In the genomic region with DNA sequence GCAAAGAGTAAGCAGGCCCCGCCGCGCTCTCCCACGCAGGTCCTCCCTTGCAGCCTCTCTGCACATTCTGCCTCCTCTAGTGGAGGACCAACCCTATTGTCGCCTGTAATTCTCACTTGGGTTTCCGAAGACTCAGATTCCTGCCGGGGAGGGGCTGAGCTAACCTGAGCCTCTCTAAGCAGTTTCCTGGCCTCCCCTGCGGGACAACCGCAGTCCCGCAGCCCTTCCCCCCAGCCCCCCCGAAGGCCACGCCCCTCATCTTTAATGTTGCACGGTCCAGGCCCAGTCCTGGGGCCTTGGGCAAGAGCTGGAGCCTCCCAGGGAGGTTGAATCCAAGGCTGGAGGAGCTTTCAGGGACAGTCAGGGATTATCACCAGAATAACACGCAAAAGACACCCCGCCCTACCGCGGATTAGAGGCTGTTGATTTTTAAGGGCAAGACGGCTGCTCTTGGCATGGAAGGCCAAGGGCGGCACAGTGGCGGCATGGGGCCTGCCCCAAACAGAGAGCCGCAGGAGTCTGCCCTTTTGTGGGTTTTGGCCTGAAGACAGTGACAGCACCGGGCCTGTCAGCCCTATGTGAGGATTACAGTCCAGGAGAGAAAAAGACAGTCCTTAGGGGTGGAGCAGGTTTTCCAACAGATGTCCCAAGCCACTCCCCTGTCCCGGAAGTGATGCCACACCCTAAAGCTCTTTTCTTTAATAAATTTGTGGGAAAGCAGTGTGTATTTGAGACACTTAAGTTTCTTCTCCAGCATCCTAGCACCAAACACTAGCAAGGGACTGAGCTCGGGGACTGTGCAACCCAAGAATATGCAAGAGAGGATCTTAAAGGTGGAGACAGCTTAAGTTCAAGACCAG, we compare ENCODE assay signal across 7 mouse cellular contexts.
DNase-seq lines count a peak whose midpoint lies in the region; ATAC-seq and TF ChIP-seq lines count a peak whose summit lies in the region.

No protein-coding gene starts in this region.

- in situ Hi-C loops in ES-E14 (cut with MboI; ENCODE audit: low sequenced_read_pairs in 2 of 2, unreplicated experiment in 2 of 2) = loop anchor here in 1 of 2 experiments (25.0 kb wide), 1 partner anchor 701 kb away; a partner anchor contains a TSS

- no peak for DNase-seq in ES-E14 (ENCODE audit: low read depth, low spot score)
- DNase-seq in heart, adult 18-20 months = peak; percentile 58 to 64
- DNase-seq in limb, embryonic 10.5 days (ENCODE audit: low spot score) = peak; percentile 71
- peak; percentile 76 for DNase-seq in thymus, adult 2 months

- WGBS in limb, embryonic 10.5 days = 19% methylated on average over 24 of the region's 24 CpGs
- 14% methylated on average over 24 of the region's 24 CpGs for WGBS in midbrain, embryonic 16.5 days
- 32% methylated on average over 24 of the region's 24 CpGs for WGBS in thymus, adult 2 months

- H3K9ac ChIP-seq in ES-E14 (ENCODE audit: insufficient read depth, low read depth, low read length, poor library complexity, severe bottlenecking) = peak overlapping the region; percentile 24
- H3K9ac ChIP-seq in midbrain, embryonic 16.5 days (ENCODE audit: low read depth, low read length) = no peak overlapping the region

- H3K4me1 ChIP-seq in ES-E14 (ENCODE audit: control insufficient read depth in 2 of 2, insufficient read depth in 2 of 2, low read length in 2 of 2, poor library complexity in 1 of 2) = peaks cover 8 to 52% of the 10 kb centered on the region in 2 experiments
- peaks cover 35% of the 10 kb centered on the region for H3K4me1 ChIP-seq in brown adipose tissue, adult 24 weeks (ENCODE audit: control insufficient read depth, insufficient read depth, insufficient read length, low read length)
- H3K4me1 ChIP-seq in limb, embryonic 10.5 days = peaks cover 38% of the 10 kb centered on the region
- 0 out of 2 replicates have a peak, but pooled peaks cover 3% of the 10 kb centered on the region for H3K4me1 ChIP-seq in midbrain, embryonic 16.5 days (ENCODE audit: control insufficient read depth, insufficient read depth, low read length)
- peaks cover 41% of the 10 kb centered on the region for H3K4me1 ChIP-seq in thymus, adult 2 months (replicated peaks; ENCODE audit: control insufficient read depth, insufficient read depth, low read length)

- peaks cover 14% of the 10 kb centered on the region; the same call in 1 of the 2 replicates for H3K27me3 ChIP-seq in limb, embryonic 10.5 days (ENCODE audit: low read depth, poor library complexity, severe bottlenecking)
- H3K27me3 ChIP-seq in midbrain, embryonic 16.5 days (ENCODE audit: control insufficient read depth, insufficient read depth, low read depth, low read length) = no peaks in the 10 kb centered on the region; the same call in 1 of the 2 replicates
- no peaks in the 10 kb centered on the region for H3K27me3 ChIP-seq in thymus, adult 2 months (ENCODE audit: control insufficient read depth, insufficient read depth, low read length)

- H3K4me3 ChIP-seq in ES-E14 (ENCODE audit: insufficient read depth in 1 of 2, low read depth in 1 of 2, low read length in 2 of 2, poor library complexity in 1 of 2, severe bottlenecking in 1 of 2) = peak overlapping the region; percentile 30 to 38; a peak in 3 of 4 replicates
- no peak overlapping the region for H3K4me3 ChIP-seq in brown adipose tissue, adult 24 weeks (ENCODE audit: insufficient read depth, low read depth, low read length)
- peak overlapping the region; percentile 36 for H3K4me3 ChIP-seq in limb, embryonic 10.5 days
- H3K4me3 ChIP-seq in midbrain, embryonic 16.5 days (ENCODE audit: low read depth, low read length) = no peak overlapping the region
- no peak overlapping the region for H3K4me3 ChIP-seq in thymus, adult 2 months (ENCODE audit: control insufficient read depth, insufficient read depth, low read length)

- H3K4me2 ChIP-seq in midbrain, embryonic 16.5 days (ENCODE audit: low read length) = peak overlapping the region; percentile 34

- H3K36me3 ChIP-seq in ES-E14 (ENCODE audit: control insufficient read depth, insufficient read depth, low read length, poor library complexity, severe bottlenecking) = no peaks in the 10 kb centered on the region
- H3K36me3 ChIP-seq in limb, embryonic 10.5 days = no peaks in the 10 kb centered on the region
- H3K36me3 ChIP-seq in midbrain, embryonic 16.5 days (ENCODE audit: control insufficient read depth, insufficient read depth, low read length) = no peaks in the 10 kb centered on the region
- H3K36me3 ChIP-seq in thymus, adult 2 months (ENCODE audit: control insufficient read depth, insufficient read depth, low read length) = no peaks in the 10 kb centered on the region

- TF ChIP-seq CTCF in thymus, adult 2 months (IDR thresholded peaks at IDR 0.05; ENCODE audit: borderline replicate concordance, control insufficient read depth, extremely low read depth, insufficient read depth, low read length, poor library complexity) = peak; percentile 26; the same call in 1 of the 2 replicates

- peak; percentile 49; the same call in 1 of the 2 replicates for ATAC-seq in midbrain, embryonic 16.5 days
- ATAC-seq in cerebellum, adult (ENCODE audit: insufficient number of reproducible peaks, low FRiP score, low TSS enrichment) = no peak

- no peaks in the 10 kb centered on the region for H3K9me3 ChIP-seq in ES-E14 (ENCODE audit: control insufficient read depth, insufficient read depth, low read depth, low read length)
- H3K9me3 ChIP-seq in limb, embryonic 10.5 days (replicated peaks) = no peaks in the 10 kb centered on the region
- H3K9me3 ChIP-seq in midbrain, embryonic 16.5 days (replicated peaks; ENCODE audit: control insufficient read depth, low read length, poor library complexity, severe bottlenecking) = no peaks in the 10 kb centered on the region

- TF ChIP-seq POLR2A in thymus, adult 2 months (IDR thresholded peaks at IDR 0.05; ENCODE audit: control insufficient read depth, extremely low read depth, insufficient read depth, low read length, poor library complexity) = 0 out of 2 replicates have a peak, but pooled peaks have one; percentile 42

- H3K27ac ChIP-seq in ES-E14 (ENCODE audit: insufficient read depth, low read depth, low read length, poor library complexity, severe bottlenecking) = peak overlapping the region; percentile 77
- H3K27ac ChIP-seq in brown adipose tissue, adult 24 weeks (replicated peaks; ENCODE audit: low read depth, low read length) = peak overlapping the region; percentile 54
- peak overlapping the region; percentile 81 for H3K27ac ChIP-seq in limb, embryonic 10.5 days
- H3K27ac ChIP-seq in midbrain, embryonic 16.5 days (ENCODE audit: low read length) = no peak overlapping the region
- peak overlapping the region; percentile 72; the same call in 1 of the 2 replicates for H3K27ac ChIP-seq in thymus, adult 2 months (ENCODE audit: control insufficient read depth, insufficient read depth, low read length)

TF ChIP-seq in ES-E14, 5 proteins besides CTCF, POLR2A, EP300 and RAD21:
- TF ChIP-seq MAFK (IDR thresholded peaks at IDR 0.05; ENCODE audit: insufficient read depth, low read depth, low read length) (no peak), ZNF384 (IDR thresholded peaks at IDR 0.05; ENCODE audit: low read depth, low read length) (no peak), HCFC1 (IDR thresholded peaks at IDR 0.05; ENCODE audit: borderline replicate concordance, insufficient read depth, low read length) (no peak), ZC3H11A (IDR thresholded peaks at IDR 0.05; ENCODE audit: borderline replicate concordance, low read depth, low read length) (no peak), CHD2 (IDR thresholded peaks at IDR 0.05; ENCODE audit: low read depth, low read length) (no peak)
TF ChIP-seq in ES-E14: peak in this region for 0.

Comparison
In these comparisons a context has a peak if more than half of its experiments do, and no peak if none do; other contexts are left out.
1. H3K4me3 ChIP-seq: peak in ES-E14 (2 of 2) and limb, embryonic 10.5 days (single experiment); none in brown adipose tissue, adult 24 weeks (single experiment), midbrain, embryonic 16.5 days (single experiment) and thymus, adult 2 months (single experiment).